Mouse (Mus musculus): ENCODE measurements at regions not wholly inside any gene's neighbourhood (a gene's known extent, or its start where the extent isn't known, plus 50 kb on each side); places are given as distances from the start of the nearest gene placed in this dataset.

GRCm38 (mm10) chr9:93969691-93970284 is 568.1 kb downstream of the 1190002N15Rik start:
- TF ChIP-seq CTCF (IDR thresholded peaks at IDR 0.05; ENCODE audit: borderline replicate concordance, extremely low read depth, insufficient read depth, insufficient read length) (no peak), POLR2A (IDR thresholded peaks at IDR 0.05; ENCODE audit: borderline replicate concordance, extremely low read depth, insufficient read depth, insufficient read length, poor library complexity, severe bottlenecking) (no peak)
